Mouse (Mus musculus): ENCODE data around the gene Sfxn4.

GRCm38 (mm10) chr19:60813133-60813532 is 48.1 kb downstream of the Sfxn4 start:
- TF ChIP-seq POLR2A (IDR thresholded peaks at IDR 0.05; ENCODE audit: control insufficient read depth, extremely low read depth, insufficient read depth, low read length, poor library complexity) (no peak), CTCF (IDR thresholded peaks at IDR 0.05; ENCODE audit: borderline replicate concordance, control insufficient read depth, extremely low read depth, insufficient read depth, low read length, poor library complexity) (no peak)

Measured in thymus, adult 2 months (tissue).